In the genomic region with DNA sequence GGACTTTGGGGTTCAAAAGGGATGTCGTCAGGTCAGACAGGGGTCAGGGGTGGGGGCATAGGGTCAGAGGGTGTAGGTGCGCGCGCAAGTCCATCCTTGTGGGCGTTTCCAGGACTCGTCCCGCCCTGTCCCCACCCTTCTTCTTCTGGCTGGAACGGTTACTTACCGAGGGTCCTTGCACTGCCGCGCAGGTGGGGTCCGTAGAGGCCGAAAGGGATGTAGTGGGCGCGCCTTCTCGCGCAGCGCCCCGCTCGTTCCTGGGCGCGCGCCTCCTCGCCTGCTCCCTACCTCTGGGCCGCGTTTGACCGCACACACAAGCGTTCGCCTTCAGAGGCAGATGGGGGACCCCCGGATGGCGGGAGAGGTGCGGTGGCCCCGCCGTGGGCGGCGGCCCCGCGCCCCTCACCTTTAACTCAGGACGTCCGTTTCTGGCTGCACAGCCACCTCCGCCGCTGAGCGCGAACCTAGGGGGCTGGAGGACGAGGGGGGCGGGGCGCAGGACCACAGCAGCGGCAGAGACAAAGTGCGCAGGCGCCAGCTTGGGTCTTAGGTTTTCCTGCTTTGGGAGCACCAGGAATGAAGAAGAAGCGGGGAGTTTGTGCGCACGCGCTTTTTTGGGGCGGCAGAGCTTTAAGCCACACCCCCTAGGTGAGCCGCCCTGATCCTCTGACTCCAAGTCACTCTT, we compare ENCODE assay signal across 8 mouse cellular contexts. TPM values are rescaled to one million over a fixed set of nuclear protein-coding genes. Genes with fewer than 3 reads are reported as not detected.
DNase-seq lines count a peak whose midpoint lies in the region; ATAC-seq lines count a peak whose summit lies in the region.

A gene (minus strand): TSS at position 474 of the 685 bp plus-strand sequence.

- peak within 1 kb of the TSS; percentile 61 for H3K4me3 ChIP-seq in limb, embryonic 13.5 days
- H3K4me3 ChIP-seq in midbrain, embryonic 15.5 days = peak within 1 kb of the TSS; percentile 71

- H3K4me1 ChIP-seq in limb, embryonic 13.5 days = peaks cover 9% of the 10 kb centered on the region; the same call in 1 of the 2 replicates
- H3K4me1 ChIP-seq in midbrain, embryonic 15.5 days = peaks cover 7% of the 10 kb centered on the region

- no peaks in the 10 kb centered on the region for H3K36me3 ChIP-seq in limb, embryonic 13.5 days
- H3K36me3 ChIP-seq in midbrain, embryonic 15.5 days (replicated peaks) = no peaks in the 10 kb centered on the region

- no peaks in the 10 kb centered on the region for H3K27me3 ChIP-seq in limb, embryonic 13.5 days
- H3K27me3 ChIP-seq in midbrain, embryonic 15.5 days (replicated peaks) = no peaks in the 10 kb centered on the region

- peak; percentile 31 for DNase-seq in thymus, postnatal 25 days
- DNase-seq in thymus, postnatal 0 days (ENCODE audit: low spot score) = no peak
- peak; percentile 77 to 82 for DNase-seq in cerebellum, postnatal 36 days
- no peak for DNase-seq in gonadal fat pad, adult 2 months (ENCODE audit: low read depth)
- peak; percentile 70 for DNase-seq in kidney, adult 18-20 months
- DNase-seq in testis, postnatal 14 days (ENCODE audit: low spot score) = peak; percentile 73

- no peaks in the 10 kb centered on the region for H3K9me3 ChIP-seq in limb, embryonic 13.5 days
- H3K9me3 ChIP-seq in midbrain, embryonic 15.5 days = no peaks in the 10 kb centered on the region; the same call in 1 of the 2 replicates

- no peak within 1 kb of the TSS for H3K27ac ChIP-seq in limb, embryonic 13.5 days
- H3K27ac ChIP-seq in midbrain, embryonic 15.5 days = peak within 1 kb of the TSS; percentile 75

- WGBS in limb, embryonic 13.5 days = 7% methylated on average over 38 of the region's 56 CpGs
- 17% methylated on average over 51 of the region's 56 CpGs for WGBS in midbrain, embryonic 15.5 days

- H3K9ac ChIP-seq in limb, embryonic 13.5 days = peak within 1 kb of the TSS; percentile 76
- H3K9ac ChIP-seq in midbrain, embryonic 15.5 days = peak within 1 kb of the TSS; percentile 77

- peak within 1 kb of the TSS; percentile 61 for H3K4me2 ChIP-seq in limb, embryonic 13.5 days (replicated peaks)
- H3K4me2 ChIP-seq in midbrain, embryonic 15.5 days = peak within 1 kb of the TSS; percentile 50

- peak; percentile 87 for ATAC-seq in limb, embryonic 13.5 days (ENCODE audit: low FRiP score, low read depth)
- ATAC-seq in midbrain, embryonic 15.5 days (replicated peaks) = peak; percentile 92

RNA-seq across cellular contexts. Expression of the gene that starts here (rescaled TPM):
- polyA plus RNA-seq in thymus, postnatal 0 days (2015; fragmentation: Nextera tagmentation; extraction: Ambion mirVana) = 6.7 and 8.2 TPM in 2 replicates
- 16.7 and 23.1 TPM in 2 replicates for polyA plus RNA-seq in gonadal fat pad, adult 2 months (2012; rRNA removed)
- 17.5 and 22.1 TPM in 2 replicates for polyA plus RNA-seq in limb, embryonic 13.5 days (2015; fragmentation: Nextera tagmentation; extraction: Ambion mirVana)
- polyA plus RNA-seq in midbrain, embryonic 15.5 days (2015; fragmentation: Nextera tagmentation; extraction: Ambion mirVana) = 78.4 and 85.2 TPM in 2 replicates

Comparison
In these comparisons a context has a peak if more than half of its experiments do, and no peak if none do; other contexts are left out.
1. DNase-seq: peak in thymus, postnatal 25 days (single experiment), cerebellum, postnatal 36 days (2 of 2), kidney, adult 18-20 months (single experiment) and testis, postnatal 14 days (single experiment); none in thymus, postnatal 0 days (single experiment) and gonadal fat pad, adult 2 months (single experiment).